Mouse (Mus musculus): ENCODE measurements around the gene Themis3. TPM values are rescaled to one million over a fixed set of nuclear protein-coding genes. Genes with fewer than 3 reads are reported as not detected.

Themis3 gene
- total RNA-seq (2017) = not detected in 2 replicates

GRCm38 (mm10) chr17:66594435-66594834 lies at the start of gene Themis3:
Themis3 (minus strand) TSS chr17:66594621.
- peak; percentile 14 to 64; a peak in 2 of 4 replicates for ATAC-seq (replicated peaks in 1 of 2; ENCODE audit: insufficient read depth in 1 of 2, low FRiP score in 2 of 2, low TSS enrichment in 1 of 2, low read depth in 1 of 2, poor library complexity in 2 of 2, severe bottlenecking in 2 of 2)

- ATAC-seq (replicated peaks in 1 of 2; ENCODE audit: insufficient read depth in 1 of 2, low FRiP score in 2 of 2, low TSS enrichment in 1 of 2, low read depth in 1 of 2, poor library complexity in 2 of 2, severe bottlenecking in 2 of 2) = no peak
These were observed 43.7 kb upstream of the Themis3 start for GRCm38 (mm10) chr17:66637951-66638722.

- ATAC-seq (replicated peaks in 1 of 2; ENCODE audit: insufficient read depth in 1 of 2, low FRiP score in 2 of 2, low TSS enrichment in 1 of 2, low read depth in 1 of 2, poor library complexity in 2 of 2, severe bottlenecking in 2 of 2) = no peak
These were observed 25.7 kb upstream of the Themis3 start for GRCm38 (mm10) chr17:66619996-66620656.

GRCm38 (mm10) chr17:66619255-66619826 lies 24.9 kb upstream of the Themis3 start:
- ATAC-seq (replicated peaks in 1 of 2; ENCODE audit: insufficient read depth in 1 of 2, low FRiP score in 2 of 2, low TSS enrichment in 1 of 2, low read depth in 1 of 2, poor library complexity in 2 of 2, severe bottlenecking in 2 of 2) = no peak

- no peak for ATAC-seq (replicated peaks in 1 of 2; ENCODE audit: insufficient read depth in 1 of 2, low FRiP score in 2 of 2, low TSS enrichment in 1 of 2, low read depth in 1 of 2, poor library complexity in 2 of 2, severe bottlenecking in 2 of 2)
These were observed 15.6 kb upstream of the Themis3 start for GRCm38 (mm10) chr17:66610032-66610431.

GRCm38 (mm10) chr17:66604931-66605330 lies 10.5 kb upstream of the Themis3 start:
- no peak for ATAC-seq (replicated peaks in 1 of 2; ENCODE audit: insufficient read depth in 1 of 2, low FRiP score in 2 of 2, low TSS enrichment in 1 of 2, low read depth in 1 of 2, poor library complexity in 2 of 2, severe bottlenecking in 2 of 2)

- no peak for ATAC-seq (replicated peaks in 1 of 2; ENCODE audit: insufficient read depth in 1 of 2, low FRiP score in 2 of 2, low TSS enrichment in 1 of 2, low read depth in 1 of 2, poor library complexity in 2 of 2, severe bottlenecking in 2 of 2)
These were observed 6.8 kb upstream of the Themis3 start for GRCm38 (mm10) chr17:66601171-66601570.

- no peak for ATAC-seq (replicated peaks in 1 of 2; ENCODE audit: insufficient read depth in 1 of 2, low FRiP score in 2 of 2, low TSS enrichment in 1 of 2, low read depth in 1 of 2, poor library complexity in 2 of 2, severe bottlenecking in 2 of 2)
These were observed 1.4 kb upstream of the Themis3 start for GRCm38 (mm10) chr17:66595867-66596266.

GRCm38 (mm10) chr17:66595256-66595655 lies 835 bp upstream of the Themis3 start:
- no peak for ATAC-seq (replicated peaks in 1 of 2; ENCODE audit: insufficient read depth in 1 of 2, low FRiP score in 2 of 2, low TSS enrichment in 1 of 2, low read depth in 1 of 2, poor library complexity in 2 of 2, severe bottlenecking in 2 of 2)

GRCm38 (mm10) chr17:66590353-66591075 lies 3.9 kb downstream of the Themis3 start:
- no peak for ATAC-seq (replicated peaks in 1 of 2; ENCODE audit: insufficient read depth in 1 of 2, low FRiP score in 2 of 2, low TSS enrichment in 1 of 2, low read depth in 1 of 2, poor library complexity in 2 of 2, severe bottlenecking in 2 of 2)

GRCm38 (mm10) chr17:66589864-66590263 lies 4.6 kb downstream of the Themis3 start:
- ATAC-seq (replicated peaks in 1 of 2; ENCODE audit: insufficient read depth in 1 of 2, low FRiP score in 2 of 2, low TSS enrichment in 1 of 2, low read depth in 1 of 2, poor library complexity in 2 of 2, severe bottlenecking in 2 of 2) = no peak

GRCm38 (mm10) chr17:66586741-66587140 lies 7.7 kb downstream of the Themis3 start:
- no peak for ATAC-seq (replicated peaks in 1 of 2; ENCODE audit: insufficient read depth in 1 of 2, low FRiP score in 2 of 2, low TSS enrichment in 1 of 2, low read depth in 1 of 2, poor library complexity in 2 of 2, severe bottlenecking in 2 of 2)

- no peak for ATAC-seq (replicated peaks in 1 of 2; ENCODE audit: insufficient read depth in 1 of 2, low FRiP score in 2 of 2, low TSS enrichment in 1 of 2, low read depth in 1 of 2, poor library complexity in 2 of 2, severe bottlenecking in 2 of 2)
These were observed 8.3 kb downstream of the Themis3 start for GRCm38 (mm10) chr17:66586078-66586477.

GRCm38 (mm10) chr17:66580990-66581389 lies 13.4 kb downstream of the Themis3 start:
- ATAC-seq (replicated peaks in 1 of 2; ENCODE audit: insufficient read depth in 1 of 2, low FRiP score in 2 of 2, low TSS enrichment in 1 of 2, low read depth in 1 of 2, poor library complexity in 2 of 2, severe bottlenecking in 2 of 2) = no peak

- no peak for ATAC-seq (replicated peaks in 1 of 2; ENCODE audit: insufficient read depth in 1 of 2, low FRiP score in 2 of 2, low TSS enrichment in 1 of 2, low read depth in 1 of 2, poor library complexity in 2 of 2, severe bottlenecking in 2 of 2)
These were observed 16.4 kb downstream of the Themis3 start for GRCm38 (mm10) chr17:66578007-66578406.

GRCm38 (mm10) chr17:66577507-66577906 lies 16.9 kb downstream of the Themis3 start:
- ATAC-seq (replicated peaks in 1 of 2; ENCODE audit: insufficient read depth in 1 of 2, low FRiP score in 2 of 2, low TSS enrichment in 1 of 2, low read depth in 1 of 2, poor library complexity in 2 of 2, severe bottlenecking in 2 of 2) = no peak

GRCm38 (mm10) chr17:66572677-66573060 lies 21.8 kb downstream of the Themis3 start:
- ATAC-seq (replicated peaks in 1 of 2; ENCODE audit: insufficient read depth in 1 of 2, low FRiP score in 2 of 2, low TSS enrichment in 1 of 2, low read depth in 1 of 2, poor library complexity in 2 of 2, severe bottlenecking in 2 of 2) = no peak

Measured in hematopoietic stem cell, adult 5-6 weeks (primary cell).